Mouse (Mus musculus) MEL (cell line): ENCODE measurements around the gene Dhps.

Source experiments
- CHD1 ChIP-seq: IDR thresholded peaks from 2 replicates; pipeline ENCODE4 v1.6.1; 2012; ENCODE audit warnings: low read depth, mild to moderate bottlenecking, inconsistent platforms, low read length, improper control_type of control experiment
- CHD2 ChIP-seq: IDR thresholded peaks from 2 replicates; pipeline ENCODE4 v1.6.1; 2011; ENCODE audit warnings: low read length, improper control_type of control experiment
- CTCF ChIP-seq, 3 experiments: IDR thresholded peaks in 2 of 3; conservative IDR thresholded peaks in 1 of 3; 2 replicates each; pipeline ENCODE4 v1.5.1; 2011 to 2012; ENCODE audit warnings: low read length in 3 of 3, low read depth in 2 of 3, mild to moderate bottlenecking in 2 of 3, improper control_type of control experiment in 1 of 3, inconsistent platforms in 1 of 3, mixed read lengths in 1 of 3, moderate library complexity in 1 of 3; ENCODE audit not compliant: control insufficient read depth in 1 of 3, insufficient read depth in 1 of 3, poor library complexity in 1 of 3, severe bottlenecking in 1 of 3
- EP300 ChIP-seq, 2 experiments: IDR thresholded peaks; 2 replicates each; pipeline ENCODE4 v1.6.1; 2011; ENCODE audit warnings: improper control_type of control experiment in 2 of 2, low read length in 2 of 2, low read depth in 1 of 2, mild to moderate bottlenecking in 1 of 2
- POLR2A ChIP-seq, 2 experiments: IDR thresholded peaks; 2 replicates each; pipeline ENCODE4 v1.6.1; 2011 to 2012; ENCODE audit warnings: low read length in 2 of 2, mild to moderate bottlenecking in 2 of 2, control low read depth in 1 of 2, improper control_type of control experiment in 1 of 2, low read depth in 1 of 2, moderate library complexity in 1 of 2; ENCODE audit not compliant: control insufficient read depth in 1 of 2, insufficient read depth in 1 of 2, poor library complexity in 1 of 2

DNA sequence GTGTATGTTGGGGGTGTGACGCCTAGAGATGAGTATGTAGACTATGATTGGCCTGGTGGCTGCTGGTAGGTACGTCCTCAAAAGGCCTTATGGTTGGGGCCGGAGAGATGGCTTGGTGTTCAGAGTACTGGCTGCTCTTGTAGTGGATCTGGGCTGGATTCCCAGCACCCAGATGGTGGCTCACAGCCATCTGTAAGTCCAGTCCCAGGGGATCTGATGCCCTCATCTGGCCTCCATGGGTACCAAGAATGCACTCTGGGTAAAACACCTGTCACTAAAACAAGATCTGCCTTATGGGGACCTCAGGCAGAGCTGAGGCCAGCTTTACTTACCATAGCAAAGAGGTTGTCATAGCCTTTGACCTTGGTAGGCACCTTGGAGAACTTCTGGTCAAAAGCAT lies 47.7 kb upstream of the Dhps start:
- TF ChIP-seq CHD2 (no peak), POLR2A (IDR thresholded peaks at IDR 0.05; ENCODE audit: control insufficient read depth in 1 of 2, insufficient read depth in 1 of 2, low read depth in 1 of 2, low read length in 2 of 2, poor library complexity in 1 of 2) (no peak), EP300 (IDR thresholded peaks at IDR 0.05; ENCODE audit: low read depth in 1 of 2, low read length in 2 of 2) (no peak), CHD1 (no peak), CTCF (IDR thresholded peaks at IDR 0.05 in 2 of 3, conservative IDR thresholded peaks at IDR 0.05 in 1 of 3; ENCODE audit: control insufficient read depth in 1 of 3, insufficient read depth in 1 of 3, low read depth in 2 of 3, low read length in 3 of 3, poor library complexity in 1 of 3, severe bottlenecking in 1 of 3) (no peak)
